Mouse (Mus musculus) small intestine, adult 2 months (tissue): ENCODE results near the gene Hes3. TPM values are rescaled to one million over a fixed set of nuclear protein-coding genes. Genes with fewer than 3 reads are reported as not detected.

ENCODE experiments used
- H3K27ac ChIP-seq: fragments of 200-500 bp; 2 replicates; pipeline ENCODE4 v1.5.1; 2012; ENCODE audit warnings: low read depth, low read length, control low read depth, inconsistent platforms; ENCODE audit not compliant: insufficient read depth
- H3K27me3 ChIP-seq: fragments of 200-500 bp; 2 replicates; pipeline ENCODE4 v1.6.1; 2012; ENCODE audit warnings: mild to moderate bottlenecking, moderate library complexity, low read length, inconsistent platforms; ENCODE audit not compliant: control insufficient read depth, insufficient read depth
- H3K36me3 ChIP-seq: fragments of 200-500 bp; 2 replicates; pipeline ENCODE4 v1.6.1; 2012; ENCODE audit warnings: mild to moderate bottlenecking, low read length, control low read depth, inconsistent platforms; ENCODE audit not compliant: control insufficient read depth, insufficient read depth
- H3K4me1 ChIP-seq: fragments of 200-500 bp; 2 replicates; pipeline ENCODE4 v1.6.1; 2012; ENCODE audit warnings: low read length, inconsistent platforms, mixed read lengths; ENCODE audit not compliant: control insufficient read depth, insufficient read depth, insufficient read length
- H3K4me3 ChIP-seq: fragments of 200-500 bp; 2 replicates; pipeline ENCODE4 v1.5.1; 2012; ENCODE audit warnings: low read depth, mild to moderate bottlenecking, control low read depth, inconsistent platforms, low read length, moderate library complexity
- CTCF ChIP-seq: fragments of 200-500 bp; IDR thresholded peaks from 2 replicates; pipeline ENCODE4 v1.5.1; 2012; ENCODE audit warnings: low read depth, mild to moderate bottlenecking, control low read depth, inconsistent platforms, low read length, moderate library complexity, mixed read lengths; ENCODE audit not compliant: insufficient replicate concordance, insufficient read length; ENCODE audit errors: extremely low read depth
- POLR2A ChIP-seq: fragments of 200-500 bp; IDR thresholded peaks from 2 replicates; pipeline ENCODE4 v1.6.1; 2012; ENCODE audit warnings: low read depth, mild to moderate bottlenecking, control low read depth, inconsistent platforms, low read length, moderate library complexity
- WGBS: fragments of 180-500 bp; shearing (Covaris S2); methylation state at CpG from one replicate; pipeline ENCODE4 v1.1.7; 2018; 5-methylcytosine and 5-hydroxymethylcytosine counted together
- polyA plus RNA-seq: library from polyadenylated mRNA; depleted of rRNA; stranded (reverse); fragments of >200 nt; gene quantifications from 2 replicates; pipeline ENCODE4 v1.2.3, GENCODE M21; 2012

Hes3 gene
- polyA plus RNA-seq, 1 experiment = not detected

- Histone ChIP-seq H3K27me3 (peaks cover 19% of the 10 kb centered on the region), H3K4me1 (peaks cover 10% of the 10 kb centered on the region; the same call in 1 of the 2 replicates), H3K36me3 (no peaks in the 10 kb centered on the region; the same call in 1 of the 2 replicates), H3K27ac (no peak overlapping the region), H3K4me3 (no peak overlapping the region)
- 86% methylated on average over 9 of the region's 9 CpGs for WGBS
- TF ChIP-seq POLR2A (no peak), CTCF (no peak)
Observed at GRCm38 (mm10) chr4:152270599-152270998, 20.9 kb downstream of the Hes3 start.

GRCm38 (mm10) chr4:152269967-152270366, 21.5 kb downstream of the Hes3 start:
- TF ChIP-seq POLR2A = no peak
- Histone ChIP-seq H3K36me3 (no peaks in the 10 kb centered on the region; the same call in 1 of the 2 replicates), H3K27ac (no peak overlapping the region), H3K4me3 (no peak overlapping the region), H3K4me1 (peaks cover 10% of the 10 kb centered on the region; the same call in 1 of the 2 replicates), H3K27me3 (peaks cover 14% of the 10 kb centered on the region)
- 88% methylated on average over 13 of the region's 13 CpGs for WGBS

GRCm38 (mm10) chr4:152267748-152268369, 23.6 kb downstream of the Hes3 start:
- H3K27ac ChIP-seq = no peak overlapping the region
- TF ChIP-seq CTCF (no peak), POLR2A (no peak)
- H3K4me1 ChIP-seq = peaks cover 7% of the 10 kb centered on the region
- 79% methylated on average over 13 of the region's 13 CpGs for WGBS
- no peak overlapping the region for H3K4me3 ChIP-seq
- H3K27me3 ChIP-seq = no peaks in the 10 kb centered on the region
- H3K36me3 ChIP-seq = no peaks in the 10 kb centered on the region; the same call in 1 of the 2 replicates

- TF ChIP-seq POLR2A (no peak), CTCF (no peak)
- WGBS = 78% methylated on average over 10 of the region's 10 CpGs
- H3K4me3 ChIP-seq = no peak overlapping the region
- H3K4me1 ChIP-seq = peaks cover 4% of the 10 kb centered on the region
- no peaks in the 10 kb centered on the region; the same call in 1 of the 2 replicates for H3K36me3 ChIP-seq
- no peak overlapping the region for H3K27ac ChIP-seq
- H3K27me3 ChIP-seq = no peaks in the 10 kb centered on the region
Observed at GRCm38 (mm10) chr4:152266236-152266895, 25.1 kb downstream of the Hes3 start.

- 74% methylated on average over 5 of the region's 5 CpGs for WGBS
- Histone ChIP-seq H3K4me3 (no peak overlapping the region), H3K36me3 (peaks cover 1% of the 10 kb centered on the region; the same call in 1 of the 2 replicates), H3K27me3 (no peaks in the 10 kb centered on the region), H3K27ac (no peak overlapping the region), H3K4me1 (peaks cover 4% of the 10 kb centered on the region)
- TF ChIP-seq POLR2A (no peak), CTCF (no peak)
Observed at GRCm38 (mm10) chr4:152265791-152266190, 25.7 kb downstream of the Hes3 start.

- Histone ChIP-seq H3K4me3 (no peak overlapping the region), H3K27ac (no peak overlapping the region), H3K4me1 (peaks cover 4% of the 10 kb centered on the region), H3K27me3 (no peaks in the 10 kb centered on the region), H3K36me3 (peaks cover 4% of the 10 kb centered on the region; the same call in 1 of the 2 replicates)
- TF ChIP-seq CTCF = peak; percentile 44; the same call in 1 of the 2 replicates
- no peak for TF ChIP-seq POLR2A
- 89% methylated on average over 9 of the region's 9 CpGs for whole genome bisulfite sequencing
Observed at GRCm38 (mm10) chr4:152264867-152265568, 26.4 kb downstream of the Hes3 start.

GRCm38 (mm10) chr4:152264177-152264530, 27.3 kb downstream of the Hes3 start:
- H3K4me3 ChIP-seq = no peak overlapping the region
- H3K4me1 ChIP-seq = peaks cover 4% of the 10 kb centered on the region
- H3K36me3 ChIP-seq = peaks cover 4% of the 10 kb centered on the region; the same call in 1 of the 2 replicates
- H3K27ac ChIP-seq = peak overlapping the region; percentile 62
- TF ChIP-seq CTCF (no peak), POLR2A (no peak)
- WGBS = 55% methylated on average over 4 of the region's 4 CpGs
- no peaks in the 10 kb centered on the region for H3K27me3 ChIP-seq
